Mouse (Mus musculus) heart, embryonic 16.5 days (tissue): Measurements from ENCODE around the gene Vmn2r92. TPM values are rescaled to one million over a fixed set of nuclear protein-coding genes. Genes with fewer than 3 reads are reported as not detected.
"Not testable (repeated sequence)": the region's sequence is repeated elsewhere in the genome, so short reads cannot be mapped to it uniquely, and the experiment has no call there.

ENCODE experiments used
- ATAC-seq: fragments of 200-750 bp; cut with Nextera tagmentation; replicated peaks from 2 replicates; pipeline ENCODE4 v1.8.0; 2017; ENCODE audit warnings: moderate number of reproducible peaks; ENCODE audit not compliant: insufficient read depth, low FRiP score; ENCODE audit errors: extremely low read depth
- H3K27ac ChIP-seq: fragments of 300-500 bp; sonication (generic); 2 replicates; pipeline ENCODE4 v1.5.1; 2014; ENCODE audit warnings: mild to moderate bottlenecking, low read length, control low read depth, moderate library complexity
- H3K27me3 ChIP-seq: fragments of 300-500 bp; sonication (generic); 2 replicates; pipeline ENCODE4 v1.6.1; 2014; ENCODE audit warnings: low read length, mixed read lengths; ENCODE audit not compliant: control insufficient read depth, insufficient read depth
- H3K36me3 ChIP-seq: fragments of 300-500 bp; sonication (generic); 2 replicates; pipeline ENCODE4 v1.6.1; 2014; ENCODE audit not compliant: control insufficient read depth, insufficient read depth
- H3K4me1 ChIP-seq: fragments of 300-500 bp; sonication (generic); 2 replicates; pipeline ENCODE4 v1.6.1; 2014; ENCODE audit warnings: low read length, mixed read lengths; ENCODE audit not compliant: control insufficient read depth, insufficient read depth
- H3K4me2 ChIP-seq: fragments of 300-500 bp; sonication (generic); 2 replicates; pipeline ENCODE4 v1.6.1; 2014; ENCODE audit warnings: low read depth, mild to moderate bottlenecking, control low read depth, low read length
- H3K4me3 ChIP-seq: fragments of 300-500 bp; sonication (generic); 2 replicates; pipeline ENCODE4 v1.5.1; 2014; ENCODE audit warnings: mild to moderate bottlenecking, control low read depth, low read length
- H3K9ac ChIP-seq: fragments of 300-500 bp; sonication (generic); 2 replicates; pipeline ENCODE4 v1.6.1; 2014; ENCODE audit warnings: low read length, control low read depth
- H3K9me3 ChIP-seq: fragments of 300-500 bp; sonication (generic); replicated peaks from 2 replicates; pipeline ENCODE4 v1.6.1; 2016; ENCODE audit warnings: low read length; ENCODE audit not compliant: control insufficient read depth
- WGBS: fragments of 180-500 bp; shearing (Covaris S2); extraction: QIAGEN DNeasy Blood & Tissue Kit; methylation state at CpG from one replicate; pipeline ENCODE4 v1.1.7; 2014; 5-methylcytosine and 5-hydroxymethylcytosine counted together
- polyA plus RNA-seq: library from polyadenylated mRNA; unstranded; fragments of >200 nt; fragmentation: Nextera tagmentation; extraction: Ambion mirVana; gene quantifications from 2 replicates; pipeline ENCODE4 v1.2.1, GENCODE M21; 2015

Vmn2r92 gene
- not detected in 2 replicates for polyA plus RNA-seq

GRCm38 (mm10) chr17:18151587-18151986 lies at the start of gene Vmn2r92:
TSS of gene Vmn2r92 (plus strand) at chr17:18151887.
- not testable (repeated sequence) for H3K9me3 ChIP-seq, H3K9ac ChIP-seq, H3K4me1 ChIP-seq, ATAC-seq, H3K27me3 ChIP-seq, H3K27ac ChIP-seq, H3K4me3 ChIP-seq, H3K36me3 ChIP-seq, H3K4me2 ChIP-seq
- 43% methylated on average over 1 of the region's 1 CpGs for WGBS

GRCm38 (mm10) chr17:18102265-18102664 lies 49.4 kb upstream of the Vmn2r92 start:
- WGBS: 81% methylated on average over 3 of the region's 3 CpGs

DNA sequence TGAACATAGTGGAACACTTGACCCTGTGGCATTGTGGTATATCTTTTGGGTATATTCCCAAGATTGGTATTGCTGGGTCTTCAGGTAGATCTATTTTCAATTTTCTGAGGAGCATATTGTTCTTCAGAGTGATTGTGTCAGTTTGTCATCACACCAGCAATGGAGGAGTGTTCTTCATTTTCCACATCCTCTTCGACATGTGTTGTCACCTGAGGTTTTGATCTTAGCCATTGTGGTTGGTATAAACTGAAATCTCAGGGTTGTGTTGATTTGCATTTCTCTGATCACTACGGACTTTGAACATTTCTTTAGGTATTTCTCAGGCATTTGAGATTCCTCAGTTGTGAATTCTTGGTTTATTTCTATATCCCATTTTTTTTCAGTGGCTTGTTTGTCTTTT lies 9.5 kb downstream of the Vmn2r92 start:
- H3K4me1 ChIP-seq, ATAC-seq, H3K9ac ChIP-seq, H3K4me3 ChIP-seq, H3K36me3 ChIP-seq, H3K9me3 ChIP-seq, H3K27ac ChIP-seq, H3K27me3 ChIP-seq, H3K4me2 ChIP-seq: not testable (repeated sequence)
- WGBS: 52% methylated on average over 2 of the region's 2 CpGs

More at GRCm38 (mm10) chr17:18102265-18102664, 49.4 kb upstream of the Vmn2r92 start:
- not testable (repeated sequence) for H3K4me2 ChIP-seq, H3K27ac ChIP-seq, H3K4me3 ChIP-seq, H3K9ac ChIP-seq, H3K36me3 ChIP-seq, H3K4me1 ChIP-seq, H3K9me3 ChIP-seq, H3K27me3 ChIP-seq, ATAC-seq

DNA sequence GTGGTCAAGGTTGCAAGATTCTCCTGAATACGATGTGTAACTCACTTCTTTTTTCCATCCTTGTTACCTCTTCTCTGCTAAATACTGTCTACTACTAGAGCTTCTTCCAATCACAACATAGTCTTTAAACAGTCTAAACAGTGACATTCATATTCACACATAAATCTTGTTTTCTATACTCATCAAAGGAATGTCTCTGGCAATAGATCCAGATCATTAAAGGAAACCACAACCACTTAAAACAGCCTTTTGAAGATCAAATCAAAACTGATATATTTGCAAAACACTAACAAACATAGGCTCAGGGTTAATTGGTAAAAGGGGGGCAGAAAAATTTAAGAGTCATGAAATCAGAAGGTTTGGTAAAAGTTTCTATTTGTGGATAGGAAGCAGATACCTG lies 38.0 kb downstream of the Vmn2r92 start:
- Histone ChIP-seq H3K36me3 (no peaks in the 10 kb centered on the region), H3K4me2 (no peak overlapping the region), H3K4me1 (no peaks in the 10 kb centered on the region), H3K27ac (no peak overlapping the region), H3K4me3 (no peak overlapping the region), H3K27me3 (no peaks in the 10 kb centered on the region), H3K9me3 (no peaks in the 10 kb centered on the region), H3K9ac (no peak overlapping the region)
- ATAC-seq: no peak
- 67% methylated on average over 1 of the region's 1 CpGs for WGBS

DNA sequence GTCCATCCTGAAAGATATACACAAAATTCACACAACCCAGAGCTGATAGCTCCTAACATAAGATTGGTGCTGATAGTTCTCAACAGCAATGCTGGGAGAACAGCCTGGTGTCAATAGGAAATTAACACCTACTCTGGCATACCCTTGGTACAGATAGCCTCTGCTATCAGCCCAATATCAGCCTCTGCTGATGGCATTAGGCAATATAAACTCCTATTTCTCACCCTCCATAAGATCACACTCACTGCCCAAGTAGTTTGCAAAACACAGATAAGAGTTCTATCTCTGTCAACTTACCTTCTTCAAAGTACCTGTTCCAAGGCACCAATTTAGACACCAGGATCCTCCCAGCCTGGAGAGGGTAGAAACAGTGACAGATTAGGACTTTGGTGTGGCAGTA lies 69.6 kb downstream of the Vmn2r92 start:
- H3K9me3 ChIP-seq: peaks cover 11% of the 10 kb centered on the region
- H3K4me3 ChIP-seq: no peak overlapping the region
- no peak for ATAC-seq
- no peaks in the 10 kb centered on the region for H3K36me3 ChIP-seq
- no peak overlapping the region for H3K4me2 ChIP-seq
- no peaks in the 10 kb centered on the region for H3K4me1 ChIP-seq
- no peak overlapping the region for H3K27ac ChIP-seq
- no peak overlapping the region for H3K9ac ChIP-seq
- H3K27me3 ChIP-seq: no peaks in the 10 kb centered on the region

DNA sequence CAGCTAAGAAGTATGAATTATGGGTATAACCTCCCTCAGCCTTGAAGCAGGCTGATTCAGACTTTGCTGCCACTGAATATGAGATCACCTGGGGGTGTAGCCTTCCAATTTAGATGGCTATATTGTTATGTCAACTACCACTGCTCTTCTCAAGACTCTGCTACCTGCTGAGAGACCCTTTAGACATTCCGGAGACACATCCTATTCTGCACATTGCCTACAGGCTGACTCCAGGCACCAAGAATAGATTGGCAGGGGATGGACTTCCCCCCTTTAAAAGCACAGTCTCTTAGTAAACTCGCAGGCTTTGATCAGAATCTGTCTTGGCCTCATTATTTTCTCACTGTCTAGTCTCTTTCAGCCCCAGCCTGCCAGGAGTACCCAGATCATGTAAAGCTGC lies 80.3 kb downstream of the Vmn2r92 start:
- no peak overlapping the region for H3K4me3 ChIP-seq
- H3K27me3 ChIP-seq: no peaks in the 10 kb centered on the region
- H3K4me2 ChIP-seq: no peak overlapping the region
- no peak overlapping the region for H3K9ac ChIP-seq
- H3K27ac ChIP-seq: no peak overlapping the region
- H3K36me3 ChIP-seq: no peaks in the 10 kb centered on the region
- no peak for ATAC-seq
- WGBS: 63% methylated on average over 2 of the region's 2 CpGs
- H3K4me1 ChIP-seq: no peaks in the 10 kb centered on the region
- no peaks in the 10 kb centered on the region for H3K9me3 ChIP-seq

DNA sequence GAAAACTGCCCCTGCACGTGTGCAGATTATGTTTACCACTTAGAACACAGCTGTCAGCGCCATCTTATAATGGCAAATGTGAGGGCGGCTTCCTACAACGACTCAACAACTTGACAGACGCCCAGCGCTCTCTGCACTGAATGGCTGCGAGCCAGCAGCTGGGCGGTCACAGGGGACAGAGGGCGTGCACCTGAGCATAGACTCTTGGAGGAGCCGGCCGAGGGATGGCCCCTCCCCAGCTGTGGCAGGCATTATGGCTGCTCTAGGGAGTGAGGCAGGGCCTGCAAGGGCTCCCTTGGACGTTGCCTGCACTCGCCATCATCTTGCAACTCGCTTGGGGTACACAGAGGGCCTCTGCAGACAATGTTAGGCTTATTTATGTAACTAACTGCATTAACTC lies 85.2 kb downstream of the Vmn2r92 start:
- Histone ChIP-seq H3K36me3 (no peaks in the 10 kb centered on the region), H3K4me1 (no peaks in the 10 kb centered on the region), H3K4me3 (no peak overlapping the region), H3K9me3 (0 out of 2 replicates have a peak, but pooled peaks cover 2% of the 10 kb centered on the region), H3K27me3 (no peaks in the 10 kb centered on the region), H3K4me2 (no peak overlapping the region), H3K9ac (no peak overlapping the region), H3K27ac (no peak overlapping the region)
- ATAC-seq: no peak
- 75% methylated on average over 13 of the region's 14 CpGs for WGBS

Other genes starting within 250 kb of the Vmn2r92 start
- gene Fpr-rs4, start 130.2 kb upstream of the Vmn2r92 start, polyA plus RNA-seq: not detected in 2 replicates
- not detected in 2 replicates for gene Vmn2r124, start 102.5 kb upstream of the Vmn2r92 start, polyA plus RNA-seq
- gene Vmn2r91, start 66.9 kb upstream of the Vmn2r92 start, polyA plus RNA-seq: not detected in 2 replicates
- not detected in 2 replicates for gene Vmn2r94, start 125.9 kb downstream of the Vmn2r92 start, polyA plus RNA-seq
- gene Vmn2r93, start 146.2 kb downstream of the Vmn2r92 start, polyA plus RNA-seq: not detected in 2 replicates